Mouse (Mus musculus) megakaryocyte-erythroid progenitor cell, adult 5 weeks (primary cell): Measurements from ENCODE around the gene 4933425L06Rik. TPM values are rescaled to one million over a fixed set of nuclear protein-coding genes. Genes with fewer than 3 reads are reported as not detected.

Experiments used
- polyA plus RNA-seq: library from polyadenylated mRNA; stranded (reverse); fragments of >175 nt; gene quantifications from 2 replicates; pipeline ENCODE4 v1.2.3, GENCODE M21; 2012

4933425L06Rik gene
- polyA plus RNA-seq = not detected in 2 replicates

DNA sequence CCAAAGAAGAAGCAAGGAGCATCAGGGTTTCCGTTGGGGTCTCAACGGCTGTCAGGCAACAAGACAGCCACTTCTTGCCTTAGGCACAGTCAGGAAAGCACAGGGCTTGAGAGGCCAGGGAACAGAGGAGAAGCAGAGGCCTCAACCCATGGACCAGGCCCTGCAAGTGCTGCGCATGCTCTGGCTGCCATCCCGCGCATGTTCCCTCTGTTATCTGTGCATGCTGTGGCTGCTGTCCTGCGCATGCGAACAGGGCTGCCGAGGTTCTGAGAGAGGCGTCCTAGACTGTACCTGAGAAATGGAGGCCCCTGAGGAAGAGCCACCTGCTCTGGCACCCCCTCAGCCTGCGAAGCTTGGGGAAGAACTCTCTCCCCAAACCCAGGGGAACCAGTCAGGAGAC, at the start of gene 4933425L06Rik:
TSS of gene 4933425L06Rik (plus strand) at position 261 of the 400 bp plus-strand sequence.

DNA sequence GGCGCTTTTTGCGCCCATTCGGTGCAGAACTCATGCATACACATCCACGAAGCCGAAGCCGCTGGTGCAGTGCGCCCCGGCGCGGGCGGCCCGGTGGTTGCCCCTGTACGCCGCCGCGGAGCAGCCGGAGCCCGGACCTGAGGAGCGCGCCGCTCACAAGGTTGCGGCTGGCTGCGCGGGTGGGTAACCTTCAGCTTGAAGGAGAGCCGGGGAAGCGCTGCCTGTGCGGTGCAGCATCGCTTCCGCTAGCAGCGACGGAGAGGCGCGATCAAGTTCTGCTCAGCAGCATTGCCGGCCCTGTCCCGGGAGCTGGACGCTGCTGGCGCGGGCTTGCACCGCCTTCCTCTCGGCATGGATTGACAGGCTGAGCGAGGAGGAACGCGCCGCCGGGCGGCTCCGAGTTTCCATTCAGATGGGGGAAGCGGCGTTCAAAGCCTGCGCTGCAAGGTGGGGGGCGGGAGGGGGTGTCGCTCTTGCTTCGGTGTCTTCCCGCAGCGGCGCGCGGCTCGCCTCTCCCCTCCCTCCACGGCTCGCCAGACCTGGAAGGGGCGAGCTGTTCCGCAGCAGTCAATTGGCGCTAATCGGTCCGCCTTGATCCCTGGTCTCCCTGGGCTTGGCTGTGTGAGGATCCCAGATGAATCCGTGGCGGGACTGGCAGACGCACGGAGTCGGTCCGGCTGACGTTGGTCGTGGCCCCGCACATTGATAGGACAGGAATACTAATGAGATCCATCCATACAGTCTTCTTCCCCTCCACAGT, 27.6 kb upstream of the 4933425L06Rik start, which contains the start of gene Rgs7bp:
TSS of gene Rgs7bp (minus strand) at position 750 of the 760 bp plus-strand sequence.

Other genes with a start within 250 kb of the 4933425L06Rik start
- gene Shisal2b, start 218.2 kb upstream of the 4933425L06Rik start, polyA plus RNA-seq = not detected in 2 replicates
- 0.15 and 0.27 TPM in 2 replicates for gene Rgs7bp, start 27.2 kb upstream of the 4933425L06Rik start, polyA plus RNA-seq
- gene Rnf180, start 212.7 kb downstream of the 4933425L06Rik start, polyA plus RNA-seq = 1.1 and 2.3 TPM in 2 replicates